Mouse (Mus musculus): ENCODE results near the gene Ncaph. TPM values are rescaled to one million over a fixed set of nuclear protein-coding genes. Genes with fewer than 3 reads are reported as not detected.

Gene Ncaph
- polyA plus RNA-seq, 1 experiment, result 90.3 TPM

DNA sequence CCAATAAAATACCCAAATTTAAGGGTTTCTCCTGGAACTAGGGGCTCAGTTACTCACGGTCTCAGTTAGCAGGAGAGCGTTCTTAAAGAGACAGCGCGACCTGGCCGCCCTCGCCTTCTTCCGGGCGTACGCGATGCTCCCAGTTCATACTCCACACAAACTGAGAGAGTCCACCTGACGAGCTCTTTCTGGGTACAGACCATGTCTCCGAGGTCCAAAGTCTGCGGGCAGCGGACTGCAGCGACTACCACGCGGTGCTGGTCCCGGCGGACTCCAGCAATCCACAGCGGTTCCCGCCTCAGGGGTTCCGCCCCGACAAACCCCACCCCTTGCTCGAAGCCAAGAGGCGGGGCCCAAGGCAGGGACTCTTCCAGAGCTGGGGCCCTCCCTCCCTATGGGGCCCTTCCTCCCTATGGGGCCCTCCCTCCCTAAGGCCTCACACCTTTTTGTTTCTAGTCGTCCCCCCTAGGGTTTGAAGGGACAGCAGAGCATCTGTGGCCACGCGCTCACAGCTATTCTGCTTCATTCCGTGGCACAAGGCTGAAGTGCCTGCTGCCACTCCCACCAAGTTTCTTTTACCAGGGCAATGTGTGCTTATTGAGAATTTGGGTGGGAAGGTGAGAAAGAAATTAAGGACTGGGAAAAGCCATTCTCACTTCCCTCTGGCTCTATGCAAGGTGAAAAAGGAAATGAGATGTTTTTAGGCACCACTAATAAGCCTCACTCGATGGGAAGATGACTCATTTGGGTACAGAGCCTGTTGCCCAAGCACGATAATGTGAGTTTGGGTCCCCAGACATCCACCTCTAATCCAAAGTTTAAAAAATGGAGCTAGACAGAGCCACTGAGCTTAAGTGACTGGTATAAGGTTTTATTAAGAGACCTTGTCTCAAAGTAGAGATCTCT is 9.7 kb upstream of the Ncaph start, which contains the start of gene Itpripl1:
Gene Itpripl1, minus strand, starts transcription at position 285 of the 906 bp plus-strand sequence.
- H3K4me3 ChIP-seq (ENCODE audit: low read depth, low read length), result peak within 1 kb of the TSS; percentile 75
- H3K4me1 ChIP-seq (ENCODE audit: control insufficient read depth, insufficient read depth, low read length), result no peaks in the 10 kb centered on the region
- H3K9me3 ChIP-seq (replicated peaks; ENCODE audit: control insufficient read depth, insufficient read depth, low read length, poor library complexity, severe bottlenecking), result no peaks in the 10 kb centered on the region
- H3K9ac ChIP-seq (ENCODE audit: low read depth, poor library complexity, severe bottlenecking), result peak within 1 kb of the TSS; percentile 54
- peak; percentile 56 for TF ChIP-seq POLR2A (IDR thresholded peaks at IDR 0.05; ENCODE audit: insufficient read depth, low read length)
- TF ChIP-seq CTCF (IDR thresholded peaks at IDR 0.05; ENCODE audit: low read depth, low read length), result no peak
- peaks cover 5% of the 10 kb centered on the region; the same call in 1 of the 2 replicates for H3K36me3 ChIP-seq (ENCODE audit: control insufficient read depth, insufficient read depth, low read length, poor library complexity, severe bottlenecking)
- H3K27ac ChIP-seq (ENCODE audit: insufficient read depth, low read length), result no peak within 1 kb of the TSS
- H3K27me3 ChIP-seq (ENCODE audit: control insufficient read depth, insufficient read depth, low read length, poor library complexity, severe bottlenecking), result no peaks in the 10 kb centered on the region; the same call in 1 of the 2 replicates

DNA sequence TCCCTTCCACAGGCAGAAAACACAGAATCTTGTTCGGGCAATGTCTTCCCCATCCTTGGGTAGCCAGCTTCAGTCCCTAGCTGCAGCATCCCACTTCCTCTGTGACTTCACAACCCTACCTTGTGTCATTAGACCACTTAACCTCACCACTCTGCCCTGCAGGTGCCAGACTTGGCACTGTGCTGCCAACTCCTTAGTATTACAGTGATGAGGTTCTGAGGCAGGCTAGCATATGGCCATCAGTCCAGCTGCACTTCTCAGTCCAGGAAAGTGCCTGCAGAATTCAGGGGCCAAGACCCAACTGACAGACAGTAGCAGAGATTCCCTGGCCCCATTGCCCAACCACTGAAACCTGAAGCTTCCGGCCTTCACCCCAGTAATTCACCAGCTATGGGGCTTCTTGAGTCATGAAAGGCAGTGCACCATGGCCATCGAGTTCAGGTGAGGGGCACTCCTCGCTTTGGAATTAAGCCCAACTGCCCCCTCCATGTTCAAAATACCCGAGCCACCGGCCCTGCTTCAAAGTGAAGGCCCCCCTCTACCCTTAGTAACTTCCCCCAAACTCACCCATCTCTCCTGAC is 8.9 kb upstream of the Ncaph start:
- TF ChIP-seq EP300 (IDR thresholded peaks at IDR 0.05; ENCODE audit: insufficient read depth, low read depth, low read length), result no peak
- no peak for TF ChIP-seq POLR2A (IDR thresholded peaks at IDR 0.05; ENCODE audit: insufficient read depth, low read length)
- no peak for TF ChIP-seq CTCF (IDR thresholded peaks at IDR 0.05; ENCODE audit: low read depth, low read length)
- Histone ChIP-seq H3K9ac (ENCODE audit: low read depth, poor library complexity, severe bottlenecking) (peak overlapping the region; percentile 54), H3K4me3 (ENCODE audit: low read depth, low read length) (peak overlapping the region; percentile 75), H3K27ac (ENCODE audit: insufficient read depth, low read length) (no peak overlapping the region), H3K27me3 (ENCODE audit: control insufficient read depth, insufficient read depth, low read length, poor library complexity, severe bottlenecking) (no peaks in the 10 kb centered on the region; the same call in 1 of the 2 replicates), H3K36me3 (ENCODE audit: control insufficient read depth, insufficient read depth, low read length, poor library complexity, severe bottlenecking) (peaks cover 5% of the 10 kb centered on the region; the same call in 1 of the 2 replicates), H3K9me3 (replicated peaks; ENCODE audit: control insufficient read depth, insufficient read depth, low read length, poor library complexity, severe bottlenecking) (no peaks in the 10 kb centered on the region), H3K4me1 (ENCODE audit: control insufficient read depth, insufficient read depth, low read length) (no peaks in the 10 kb centered on the region)

GRCm38 (mm10) chr2:127142031-127142430 is 8.3 kb upstream of the Ncaph start:
- Histone ChIP-seq H3K4me1 (ENCODE audit: control insufficient read depth, insufficient read depth, low read length) (no peaks in the 10 kb centered on the region), H3K36me3 (ENCODE audit: control insufficient read depth, insufficient read depth, low read length, poor library complexity, severe bottlenecking) (peaks cover 5% of the 10 kb centered on the region; the same call in 1 of the 2 replicates), H3K9me3 (replicated peaks; ENCODE audit: control insufficient read depth, insufficient read depth, low read length, poor library complexity, severe bottlenecking) (no peaks in the 10 kb centered on the region), H3K27me3 (ENCODE audit: control insufficient read depth, insufficient read depth, low read length, poor library complexity, severe bottlenecking) (no peaks in the 10 kb centered on the region; the same call in 1 of the 2 replicates), H3K4me3 (ENCODE audit: low read depth, low read length) (peak overlapping the region; percentile 75; the same call in 1 of the 2 replicates), H3K9ac (ENCODE audit: low read depth, poor library complexity, severe bottlenecking) (no peak overlapping the region), H3K27ac (ENCODE audit: insufficient read depth, low read length) (no peak overlapping the region)
- TF ChIP-seq POLR2A (IDR thresholded peaks at IDR 0.05; ENCODE audit: insufficient read depth, low read length) (no peak), CTCF (IDR thresholded peaks at IDR 0.05; ENCODE audit: low read depth, low read length) (no peak), EP300 (IDR thresholded peaks at IDR 0.05; ENCODE audit: insufficient read depth, low read depth, low read length) (no peak)

- no peak for TF ChIP-seq CTCF (IDR thresholded peaks at IDR 0.05; ENCODE audit: low read depth, low read length)
- no peak for TF ChIP-seq EP300 (IDR thresholded peaks at IDR 0.05; ENCODE audit: insufficient read depth, low read depth, low read length)
- TF ChIP-seq POLR2A (IDR thresholded peaks at IDR 0.05; ENCODE audit: insufficient read depth, low read length), result no peak
- H3K4me3 ChIP-seq (ENCODE audit: low read depth, low read length), result no peak overlapping the region
Observed at GRCm38 (mm10) chr2:127140011-127140410, 6.3 kb upstream of the Ncaph start.

DNA sequence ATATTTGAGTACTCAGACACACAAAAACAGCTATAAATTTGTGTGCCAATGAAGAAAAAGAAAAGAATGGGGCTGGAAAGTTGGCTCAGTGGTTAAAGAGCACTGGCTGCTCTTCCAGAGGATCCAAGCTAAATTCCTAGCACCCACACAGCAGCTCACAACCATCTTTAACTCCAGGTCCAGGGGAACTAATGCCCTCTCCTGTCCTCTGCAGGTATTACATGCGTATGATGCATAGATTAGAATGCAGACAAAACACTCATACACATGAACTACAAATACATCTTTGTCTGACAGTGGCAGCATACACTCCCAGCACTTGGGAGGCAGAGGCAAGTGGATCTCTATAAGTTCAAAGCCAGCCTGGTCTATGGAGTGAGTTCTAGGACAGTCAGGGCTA is 5.9 kb upstream of the Ncaph start:
- Histone ChIP-seq H3K27me3 (ENCODE audit: control insufficient read depth, insufficient read depth, low read length, poor library complexity, severe bottlenecking) (no peaks in the 10 kb centered on the region), H3K4me1 (ENCODE audit: control insufficient read depth, insufficient read depth, low read length) (peaks cover 2% of the 10 kb centered on the region), H3K4me3 (ENCODE audit: low read depth, low read length) (no peak overlapping the region), H3K9ac (ENCODE audit: low read depth, poor library complexity, severe bottlenecking) (no peak overlapping the region), H3K9me3 (replicated peaks; ENCODE audit: control insufficient read depth, insufficient read depth, low read length, poor library complexity, severe bottlenecking) (no peaks in the 10 kb centered on the region), H3K27ac (ENCODE audit: insufficient read depth, low read length) (no peak overlapping the region), H3K36me3 (ENCODE audit: control insufficient read depth, insufficient read depth, low read length, poor library complexity, severe bottlenecking) (peaks cover 5% of the 10 kb centered on the region; the same call in 1 of the 2 replicates)
- TF ChIP-seq CTCF (IDR thresholded peaks at IDR 0.05; ENCODE audit: low read depth, low read length) (no peak), POLR2A (IDR thresholded peaks at IDR 0.05; ENCODE audit: insufficient read depth, low read length) (no peak), EP300 (IDR thresholded peaks at IDR 0.05; ENCODE audit: insufficient read depth, low read depth, low read length) (no peak)

More at GRCm38 (mm10) chr2:127140011-127140410, 6.3 kb upstream of the Ncaph start:
- no peaks in the 10 kb centered on the region for H3K9me3 ChIP-seq (replicated peaks; ENCODE audit: control insufficient read depth, insufficient read depth, low read length, poor library complexity, severe bottlenecking)
- no peaks in the 10 kb centered on the region for H3K27me3 ChIP-seq (ENCODE audit: control insufficient read depth, insufficient read depth, low read length, poor library complexity, severe bottlenecking)
- H3K36me3 ChIP-seq (ENCODE audit: control insufficient read depth, insufficient read depth, low read length, poor library complexity, severe bottlenecking), result peaks cover 5% of the 10 kb centered on the region; the same call in 1 of the 2 replicates
- H3K4me1 ChIP-seq (ENCODE audit: control insufficient read depth, insufficient read depth, low read length), result peaks cover 2% of the 10 kb centered on the region
- no peak overlapping the region for H3K27ac ChIP-seq (ENCODE audit: insufficient read depth, low read length)
- no peak overlapping the region for H3K9ac ChIP-seq (ENCODE audit: low read depth, poor library complexity, severe bottlenecking)
